Mouse (Mus musculus) CH12F3 (cell line): ENCODE data around the gene Prkn.

ENCODE experiments used
- in situ Hi-C: fragments of 300-500 bp; cut with MboI; formaldehyde crosslinking; loops from 2 replicates; pipeline ENCODE4 v1.14.3; 2020; ENCODE audit warnings: low sequenced_read_pairs

Prkn gene

GRCm38 (mm10) chr17:12029921-12030461 lies 1189.8 kb downstream of the Prkn start:
- in situ Hi-C loops: loop anchor here (25.0 kb wide), 1 partner anchor 357 kb away; the partner anchor contains the start of gene Plg

- in situ Hi-C loops: loop anchor here (25.0 kb wide), 1 partner anchor 357 kb away; the partner anchor contains the start of gene Plg
Observed at GRCm38 (mm10) chr17:12030556-12031160, 1190.5 kb downstream of the Prkn start.

GRCm38 (mm10) chr17:12031203-12031942 lies 1191.2 kb downstream of the Prkn start:
- in situ Hi-C loops: loop anchor here (25.0 kb wide), 1 partner anchor 356 kb away; the partner anchor contains the start of gene Plg

GRCm38 (mm10) chr17:12032014-12032791 lies 1192.0 kb downstream of the Prkn start:
- in situ Hi-C loops: loop anchor here (25.0 kb wide), 1 partner anchor 355 kb away; the partner anchor contains the start of gene Plg

- in situ Hi-C loops: loop anchor here (5.0 to 25.0 kb wide), 2 partner anchors 177 to 352 kb away; partner anchors contain the start of gene Plg
Observed at GRCm38 (mm10) chr17:12035386-12035785, 1195.2 kb downstream of the Prkn start.

GRCm38 (mm10) chr17:12036205-12036604 lies 1196.0 kb downstream of the Prkn start:
- in situ Hi-C loops: loop anchor here (5.0 to 25.0 kb wide), 2 partner anchors 176 to 351 kb away; partner anchors contain the start of gene Plg

GRCm38 (mm10) chr17:12037065-12037464 lies 1196.9 kb downstream of the Prkn start:
- in situ Hi-C loops: loop anchor here (5.0 to 25.0 kb wide), 2 partner anchors 175 to 350 kb away; partner anchors contain the start of gene Plg

GRCm38 (mm10) chr17:12037574-12037973 lies 1197.4 kb downstream of the Prkn start:
- in situ Hi-C loops: loop anchor here (5.0 to 25.0 kb wide), 2 partner anchors 175 to 350 kb away; partner anchors contain the start of gene Plg

- in situ Hi-C loops: loop anchor here (5.0 to 25.0 kb wide), 2 partner anchors 174 to 349 kb away; partner anchors contain the start of gene Plg
Observed at GRCm38 (mm10) chr17:12038499-12038898, 1198.3 kb downstream of the Prkn start.

- in situ Hi-C loops: loop anchor here (5.0 to 25.0 kb wide), 2 partner anchors 173 to 348 kb away; partner anchors contain the start of gene Plg
Observed at GRCm38 (mm10) chr17:12039188-12039587, 1199.0 kb downstream of the Prkn start.

GRCm38 (mm10) chr17:12039922-12040321 lies 1199.7 kb downstream of the Prkn start:
- in situ Hi-C loops: loop anchor here (5.0 to 25.0 kb wide), 2 partner anchors 172 to 347 kb away; partner anchors contain the start of gene Plg

GRCm38 (mm10) chr17:12040546-12040945 lies 1200.4 kb downstream of the Prkn start:
- in situ Hi-C loops: loop anchor here (25.0 kb wide), 1 partner anchor 347 kb away; the partner anchor contains the start of gene Plg

- in situ Hi-C loops: loop anchor here (25.0 kb wide), 1 partner anchor 346 kb away; the partner anchor contains the start of gene Plg
Observed at GRCm38 (mm10) chr17:12041091-12041655, 1201.0 kb downstream of the Prkn start.

GRCm38 (mm10) chr17:12042561-12043256 lies 1202.5 kb downstream of the Prkn start:
- in situ Hi-C loops: loop anchor here (25.0 kb wide), 1 partner anchor 345 kb away; the partner anchor contains the start of gene Plg

GRCm38 (mm10) chr17:12044222-12044621 lies 1204.0 kb downstream of the Prkn start:
- in situ Hi-C loops: loop anchor here (25.0 kb wide), 1 partner anchor 343 kb away; the partner anchor contains the start of gene Plg

- in situ Hi-C loops: loop anchor here (25.0 kb wide), 1 partner anchor 341 kb away; the partner anchor contains the start of gene Plg
Observed at GRCm38 (mm10) chr17:12045861-12046273, 1205.7 kb downstream of the Prkn start.

- in situ Hi-C loops: loop anchor here (25.0 kb wide), 1 partner anchor 340 kb away; the partner anchor contains the start of gene Plg
Observed at GRCm38 (mm10) chr17:12047032-12047431, 1206.8 kb downstream of the Prkn start.

- in situ Hi-C loops: loop anchor here (25.0 kb wide), 1 partner anchor 340 kb away; the partner anchor contains the start of gene Plg
Observed at GRCm38 (mm10) chr17:12047523-12047922, 1207.3 kb downstream of the Prkn start.
